Mouse (Mus musculus): ENCODE measurements around the gene Bicd2. TPM values are rescaled to one million over a fixed set of nuclear protein-coding genes. Genes with fewer than 3 reads are reported as not detected.

Gene Bicd2
- polyA plus RNA-seq, 1 experiment, result 22.5 TPM

DNA sequence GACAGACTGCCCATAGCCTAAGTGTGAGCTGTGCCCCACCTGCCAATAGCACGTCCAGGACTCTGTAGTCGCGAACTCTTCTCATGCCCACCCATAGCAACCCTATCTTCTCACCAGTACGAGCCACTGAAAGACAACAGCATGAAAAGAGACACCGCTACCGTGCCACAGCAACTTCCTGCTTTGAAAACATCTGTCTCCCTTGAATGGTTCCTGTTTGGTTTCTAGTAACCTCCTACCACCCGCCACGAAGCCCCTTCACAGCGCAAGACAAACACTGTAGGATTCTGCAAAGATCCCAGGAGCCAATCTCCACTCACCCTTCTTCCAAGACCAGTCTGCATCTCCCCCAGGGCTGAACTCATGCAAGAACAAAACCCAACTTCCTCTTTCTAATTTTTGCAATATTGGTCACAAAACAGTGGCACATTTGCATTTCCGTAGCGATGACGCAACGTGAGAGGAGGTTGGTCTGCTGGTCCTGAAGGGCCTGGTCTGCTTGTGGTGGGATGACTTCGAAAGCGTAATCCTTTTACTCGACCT, 32.5 kb upstream of the Bicd2 start:
- H3K27me3 ChIP-seq (replicated peaks), result no peaks in the 10 kb centered on the region
- peak overlapping the region; percentile 95 for H3K4me3 ChIP-seq (replicated peaks)
- TF ChIP-seq GATA1 (IDR thresholded peaks at IDR 0.05; ENCODE audit: borderline replicate concordance, low read length), result no peak
- peaks cover 31% of the 10 kb centered on the region for H3K36me3 ChIP-seq (replicated peaks; ENCODE audit: low read length)
- H3K4me1 ChIP-seq, result peaks cover 85% of the 10 kb centered on the region
- H3K9me3 ChIP-seq, result no peaks in the 10 kb centered on the region

DNA sequence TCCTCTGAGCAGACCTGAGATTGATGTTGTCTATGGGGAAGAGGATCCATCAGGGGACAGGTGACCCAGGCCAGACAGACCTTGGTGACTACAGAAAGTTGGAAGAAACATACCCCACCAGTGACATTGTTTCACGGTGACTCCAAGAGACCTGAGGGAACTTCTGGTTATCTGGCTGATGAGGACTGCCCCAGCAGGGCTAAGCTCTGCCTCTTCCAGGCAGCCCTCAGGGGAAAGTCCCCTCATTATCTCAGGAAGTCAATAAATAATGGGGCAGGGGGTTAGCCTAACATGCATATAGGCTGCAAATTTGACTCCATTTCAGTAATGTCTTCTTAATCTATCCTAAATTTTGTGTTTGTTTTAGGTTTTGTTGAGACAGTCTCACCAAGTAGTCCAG, 31.9 kb upstream of the Bicd2 start:
- Histone ChIP-seq H3K9me3 (no peaks in the 10 kb centered on the region), H3K36me3 (replicated peaks; ENCODE audit: low read length) (peaks cover 29% of the 10 kb centered on the region), H3K4me3 (replicated peaks) (peak overlapping the region; percentile 95), H3K4me1 (peaks cover 85% of the 10 kb centered on the region), H3K27me3 (replicated peaks) (no peaks in the 10 kb centered on the region)
- TF ChIP-seq GATA1 (IDR thresholded peaks at IDR 0.05; ENCODE audit: borderline replicate concordance, low read length) (no peak), FLI1 (IDR thresholded peaks at IDR 0.05; ENCODE audit: low read length) (no peak)

DNA sequence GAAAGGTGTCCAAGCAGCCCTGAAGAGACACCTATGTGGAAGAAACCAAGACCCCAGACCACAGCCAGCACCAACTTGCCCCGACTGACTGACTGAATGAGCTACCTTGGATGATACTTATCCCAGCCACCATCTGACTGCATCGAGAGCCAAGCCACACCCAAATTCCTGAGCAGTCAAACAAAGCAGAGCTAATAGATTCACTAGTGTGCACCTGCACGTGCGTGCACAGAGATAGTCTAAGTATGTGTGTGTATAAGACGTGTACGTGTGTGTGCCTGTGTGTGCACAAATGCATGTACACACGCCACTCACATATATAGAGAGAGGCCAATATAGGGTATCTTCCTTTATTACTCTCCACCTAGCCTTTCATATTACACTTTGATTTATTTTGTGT, 29.7 kb upstream of the Bicd2 start:
- H3K9me3 ChIP-seq, result no peaks in the 10 kb centered on the region
- peaks cover 17% of the 10 kb centered on the region for H3K36me3 ChIP-seq (replicated peaks; ENCODE audit: low read length)
- H3K4me1 ChIP-seq, result peaks cover 85% of the 10 kb centered on the region
- H3K4me3 ChIP-seq (replicated peaks), result no peak overlapping the region
- TF ChIP-seq GATA1 (IDR thresholded peaks at IDR 0.05; ENCODE audit: borderline replicate concordance, low read length) (no peak), FLI1 (IDR thresholded peaks at IDR 0.05; ENCODE audit: low read length) (no peak)
- no peaks in the 10 kb centered on the region for H3K27me3 ChIP-seq (replicated peaks)

DNA sequence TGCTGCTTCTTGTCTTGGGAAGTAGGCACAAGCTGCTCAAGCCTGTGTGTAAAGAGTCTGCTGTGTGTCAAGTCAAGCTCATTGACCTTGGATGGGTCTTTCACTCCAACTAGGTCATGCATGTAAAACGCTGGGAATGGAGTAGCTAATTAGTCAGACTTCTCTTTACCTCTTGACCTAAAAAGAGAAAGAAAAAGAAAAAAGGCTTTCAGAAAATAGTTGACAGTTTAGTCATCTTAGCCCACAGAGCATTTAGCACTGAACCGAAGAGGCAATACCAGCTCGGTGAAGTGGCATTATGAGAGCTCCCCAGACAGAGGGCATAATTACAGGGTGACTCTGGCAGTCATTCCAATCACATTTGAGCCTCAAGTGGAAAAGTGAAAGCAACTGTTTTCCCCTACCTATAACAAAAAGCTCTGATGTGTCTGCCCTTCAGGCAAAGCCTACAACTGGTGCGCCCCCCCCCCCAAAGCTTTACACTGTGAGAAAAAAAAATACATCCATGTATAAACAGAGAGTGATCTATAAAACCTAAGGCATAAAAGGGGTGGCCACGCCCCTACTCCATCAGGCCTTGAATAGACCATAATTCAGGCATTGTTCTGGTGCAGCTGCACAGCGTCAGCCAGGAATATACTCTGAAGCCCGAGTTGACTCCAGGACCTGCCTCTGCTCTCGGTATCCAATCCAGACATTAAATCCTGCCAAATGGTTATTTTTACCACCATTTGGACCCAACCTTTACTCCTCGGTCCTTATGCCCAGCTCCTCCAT, 24.8 kb upstream of the Bicd2 start:
- TF ChIP-seq FLI1 (IDR thresholded peaks at IDR 0.05; ENCODE audit: low read length), result no peak
- TF ChIP-seq GATA1 (IDR thresholded peaks at IDR 0.05; ENCODE audit: borderline replicate concordance, low read length), result no peak
- H3K4me1 ChIP-seq, result peaks cover 93% of the 10 kb centered on the region
- H3K4me3 ChIP-seq (replicated peaks), result no peak overlapping the region
- no peaks in the 10 kb centered on the region for H3K27me3 ChIP-seq (replicated peaks)
- H3K36me3 ChIP-seq (replicated peaks; ENCODE audit: low read length), result peaks cover 12% of the 10 kb centered on the region
- no peaks in the 10 kb centered on the region for H3K9me3 ChIP-seq

DNA sequence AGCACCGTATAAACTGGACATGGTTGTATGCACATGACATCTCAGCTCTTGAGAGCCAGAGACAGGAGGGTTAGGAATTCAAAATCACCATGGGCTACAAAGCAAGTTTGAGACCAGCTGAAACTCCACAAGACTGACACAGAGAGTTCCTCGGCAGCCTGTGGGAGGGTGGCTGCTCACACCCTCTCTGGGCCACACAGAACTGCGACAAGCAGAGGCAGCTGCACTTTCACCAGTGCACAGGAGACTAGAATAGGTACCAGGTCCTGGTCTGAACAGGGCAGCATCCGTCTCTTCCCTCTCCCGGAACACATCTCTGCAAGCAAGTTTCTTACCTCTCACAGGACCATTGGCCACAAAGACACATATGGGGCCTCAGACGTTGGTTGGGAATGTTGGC, 23.9 kb upstream of the Bicd2 start:
- Histone ChIP-seq H3K4me1 (peaks cover 95% of the 10 kb centered on the region), H3K4me3 (replicated peaks) (no peak overlapping the region), H3K27me3 (replicated peaks) (no peaks in the 10 kb centered on the region), H3K9me3 (no peaks in the 10 kb centered on the region), H3K36me3 (replicated peaks; ENCODE audit: low read length) (peaks cover 12% of the 10 kb centered on the region)
- TF ChIP-seq GATA1 (IDR thresholded peaks at IDR 0.05; ENCODE audit: borderline replicate concordance, low read length) (no peak), FLI1 (IDR thresholded peaks at IDR 0.05; ENCODE audit: low read length) (no peak)

DNA sequence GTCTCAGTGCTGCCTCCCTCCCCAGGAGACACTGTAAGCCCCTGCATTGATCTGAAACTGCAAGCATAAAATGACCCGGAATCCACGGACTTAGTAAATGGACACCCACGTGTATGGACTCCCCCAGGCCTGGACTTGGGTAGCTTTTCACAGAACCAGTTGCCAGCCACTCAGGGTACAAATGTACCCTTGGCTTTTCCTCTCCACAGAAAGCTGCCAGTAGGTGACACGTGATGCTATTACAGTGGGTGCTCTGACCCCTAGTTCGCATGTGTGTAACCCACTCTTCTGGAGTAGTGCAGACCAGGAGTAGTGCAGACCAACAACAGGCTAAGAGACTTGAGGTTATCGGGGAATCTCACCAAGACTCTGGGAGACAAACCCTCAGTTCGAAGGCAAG, 23.5 kb upstream of the Bicd2 start:
- TF ChIP-seq GATA1 (IDR thresholded peaks at IDR 0.05; ENCODE audit: borderline replicate concordance, low read length), result no peak
- TF ChIP-seq FLI1 (IDR thresholded peaks at IDR 0.05; ENCODE audit: low read length), result no peak
- Histone ChIP-seq H3K4me3 (replicated peaks) (no peak overlapping the region), H3K9me3 (no peaks in the 10 kb centered on the region), H3K4me1 (peaks cover 98% of the 10 kb centered on the region), H3K27me3 (replicated peaks) (no peaks in the 10 kb centered on the region), H3K36me3 (replicated peaks; ENCODE audit: low read length) (peaks cover 12% of the 10 kb centered on the region)

DNA sequence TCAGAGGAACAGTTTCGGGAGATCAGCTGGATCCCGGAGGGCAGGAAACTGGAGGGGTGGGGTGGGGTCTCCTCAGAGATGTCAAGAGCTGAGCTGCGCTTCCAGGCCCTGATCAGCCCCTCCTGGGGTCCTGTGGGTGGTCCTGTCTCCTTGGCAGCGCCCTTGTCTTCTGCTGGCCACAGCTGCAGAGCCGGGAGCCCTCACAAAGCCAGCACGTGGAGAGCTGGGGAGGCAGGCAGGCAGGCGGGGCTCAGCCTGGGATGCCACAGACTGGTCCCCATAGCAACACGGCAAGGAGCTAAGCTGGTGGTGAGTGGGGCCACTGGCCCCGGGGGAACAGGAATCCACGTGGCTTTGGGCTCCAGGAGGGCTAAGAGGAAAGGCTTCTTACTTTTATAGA, 21.3 kb upstream of the Bicd2 start, which contains the start of gene Fgd3:
Fgd3 (minus strand) TSS at position 272 of the 400 bp plus-strand sequence.
- Histone ChIP-seq H3K9me3 (no peaks in the 10 kb centered on the region), H3K36me3 (replicated peaks; ENCODE audit: low read length) (peaks cover 11% of the 10 kb centered on the region), H3K4me1 (peaks cover 98% of the 10 kb centered on the region), H3K27me3 (replicated peaks) (no peaks in the 10 kb centered on the region), H3K4me3 (replicated peaks) (peak within 1 kb of the TSS; percentile 83)
- no peak for TF ChIP-seq FLI1 (IDR thresholded peaks at IDR 0.05; ENCODE audit: low read length)
- TF ChIP-seq GATA1 (IDR thresholded peaks at IDR 0.05; ENCODE audit: borderline replicate concordance, low read length), result no peak

DNA sequence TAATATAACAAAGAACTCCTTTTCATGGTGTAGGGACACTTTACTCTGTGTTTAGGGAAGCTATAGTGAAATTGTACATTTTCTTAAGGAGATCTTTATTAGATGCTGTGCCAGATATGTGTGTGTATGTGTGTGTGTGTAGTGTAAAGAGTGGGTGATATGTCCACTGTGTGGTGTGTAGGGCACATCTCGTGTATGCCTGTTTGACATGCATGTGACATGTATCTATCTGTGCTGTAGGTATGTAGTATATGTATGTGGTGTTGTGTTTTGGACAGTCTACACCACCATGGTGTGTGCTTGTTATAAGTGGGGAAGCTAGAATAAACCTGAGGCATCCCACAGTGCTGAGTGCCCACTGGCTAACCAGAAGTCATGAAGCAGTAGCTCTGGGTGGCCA, 20.9 kb upstream of the Bicd2 start:
- H3K9me3 ChIP-seq, result no peaks in the 10 kb centered on the region
- H3K27me3 ChIP-seq (replicated peaks), result no peaks in the 10 kb centered on the region
- H3K36me3 ChIP-seq (replicated peaks; ENCODE audit: low read length), result peaks cover 8% of the 10 kb centered on the region
- peak overlapping the region; percentile 83 for H3K4me3 ChIP-seq (replicated peaks)
- TF ChIP-seq GATA1 (IDR thresholded peaks at IDR 0.05; ENCODE audit: borderline replicate concordance, low read length) (no peak), FLI1 (IDR thresholded peaks at IDR 0.05; ENCODE audit: low read length) (no peak)
- H3K4me1 ChIP-seq, result peaks cover 98% of the 10 kb centered on the region

DNA sequence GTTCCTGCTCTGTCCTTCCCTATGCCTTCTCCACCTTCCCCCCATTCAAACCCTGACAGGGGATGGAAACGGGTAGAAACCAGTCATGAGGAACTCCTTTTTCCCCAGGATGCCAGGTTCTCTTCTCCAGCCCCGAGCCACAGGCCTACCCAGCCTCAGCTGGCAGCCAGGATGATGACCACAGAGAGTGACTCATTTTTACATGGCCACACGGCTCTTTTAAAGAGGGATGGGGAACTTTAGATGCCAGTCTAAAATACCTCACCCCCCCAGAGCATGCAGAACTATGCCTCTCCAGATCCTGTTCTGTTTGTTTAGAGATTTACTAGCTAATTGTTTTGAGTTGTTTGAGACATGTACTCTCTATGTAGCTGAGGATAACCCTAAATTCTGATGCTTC, 19.9 kb upstream of the Bicd2 start:
- peaks cover 97% of the 10 kb centered on the region for H3K4me1 ChIP-seq
- H3K27me3 ChIP-seq (replicated peaks), result no peaks in the 10 kb centered on the region
- no peak for TF ChIP-seq FLI1 (IDR thresholded peaks at IDR 0.05; ENCODE audit: low read length)
- no peak for TF ChIP-seq GATA1 (IDR thresholded peaks at IDR 0.05; ENCODE audit: borderline replicate concordance, low read length)
- peak overlapping the region; percentile 83 for H3K4me3 ChIP-seq (replicated peaks)
- H3K36me3 ChIP-seq (replicated peaks; ENCODE audit: low read length), result peaks cover 6% of the 10 kb centered on the region
- no peaks in the 10 kb centered on the region for H3K9me3 ChIP-seq

DNA sequence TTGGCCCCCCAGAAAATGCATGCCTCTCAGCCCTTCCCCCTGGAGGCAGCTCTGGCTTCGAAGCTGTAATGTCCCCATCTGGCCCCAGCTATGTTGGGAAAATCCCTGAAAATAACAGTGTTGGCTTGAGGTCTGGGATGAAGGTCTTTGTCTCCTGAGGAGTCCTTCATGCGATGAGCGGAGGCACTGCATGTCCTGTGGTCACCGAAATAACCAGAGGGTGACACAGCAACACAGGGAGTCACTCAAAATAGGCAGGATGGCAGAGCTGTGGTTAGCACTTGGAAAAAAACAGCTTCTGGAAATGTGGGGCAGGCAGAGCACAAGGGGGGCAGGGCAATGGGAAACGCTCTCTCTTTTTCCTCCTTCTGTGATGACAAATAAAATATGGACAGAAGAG, 19.2 kb upstream of the Bicd2 start:
- H3K27me3 ChIP-seq (replicated peaks), result no peaks in the 10 kb centered on the region
- TF ChIP-seq FLI1 (IDR thresholded peaks at IDR 0.05; ENCODE audit: low read length) (no peak), GATA1 (IDR thresholded peaks at IDR 0.05; ENCODE audit: borderline replicate concordance, low read length) (no peak)
- peak overlapping the region; percentile 83 for H3K4me3 ChIP-seq (replicated peaks)

More for the DNA sequence above, 19.2 kb upstream of the Bicd2 start:
- H3K36me3 ChIP-seq (replicated peaks; ENCODE audit: low read length), result peaks cover 6% of the 10 kb centered on the region
- H3K4me1 ChIP-seq, result peaks cover 99% of the 10 kb centered on the region
- no peaks in the 10 kb centered on the region for H3K9me3 ChIP-seq

Measured in megakaryocyte, embryonic 14.5 days (primary cell).